Mouse (Mus musculus): ENCODE results near the gene Tiprl.

The Tiprl gene

GRCm38 (mm10) chr1:165236321-165237298 lies at the start of gene Tiprl:
Gene Tiprl (minus strand): TSS chr1:165236996.
- DNase-seq (ENCODE audit: low read depth, low spot score): peak; percentile 97

GRCm38 (mm10) chr1:165284096-165284495 lies 47.3 kb upstream of the Tiprl start:
- DNase-seq (ENCODE audit: low read depth, low spot score): no peak

- no peak for DNase-seq (ENCODE audit: low read depth, low spot score)
Measured at GRCm38 (mm10) chr1:165282967-165283345, 46.2 kb upstream of the Tiprl start.

- no peak for DNase-seq (ENCODE audit: low read depth, low spot score)
Measured at GRCm38 (mm10) chr1:165282222-165282966, 45.6 kb upstream of the Tiprl start.

GRCm38 (mm10) chr1:165281351-165282221 lies 44.8 kb upstream of the Tiprl start:
- peak; percentile 45 for DNase-seq (ENCODE audit: low read depth, low spot score)

- no peak for DNase-seq (ENCODE audit: low read depth, low spot score)
Measured at GRCm38 (mm10) chr1:165280741-165281140, 43.9 kb upstream of the Tiprl start.

GRCm38 (mm10) chr1:165274946-165275345 lies 38.1 kb upstream of the Tiprl start:
- no peak for DNase-seq (ENCODE audit: low read depth, low spot score)

- DNase-seq (ENCODE audit: low read depth, low spot score): no peak
Measured at GRCm38 (mm10) chr1:165252027-165252671, 15.4 kb upstream of the Tiprl start.

GRCm38 (mm10) chr1:165250546-165250945 lies 13.8 kb upstream of the Tiprl start:
- no peak for DNase-seq (ENCODE audit: low read depth, low spot score)

- DNase-seq (ENCODE audit: low read depth, low spot score): no peak
Measured at GRCm38 (mm10) chr1:165248842-165249241, 12.0 kb upstream of the Tiprl start.

- no peak for DNase-seq (ENCODE audit: low read depth, low spot score)
Measured at GRCm38 (mm10) chr1:165247788-165248187, 11.0 kb upstream of the Tiprl start.

- peak; percentile 84 for DNase-seq (ENCODE audit: low read depth, low spot score)
Measured at GRCm38 (mm10) chr1:165247085-165247484, 10.3 kb upstream of the Tiprl start.

GRCm38 (mm10) chr1:165246587-165246986 lies 9.8 kb upstream of the Tiprl start:
- DNase-seq (ENCODE audit: low read depth, low spot score): peak; percentile 62

GRCm38 (mm10) chr1:165235846-165236245 lies 950 bp downstream of the Tiprl start:
- DNase-seq (ENCODE audit: low read depth, low spot score): no peak

- no peak for DNase-seq (ENCODE audit: low read depth, low spot score)
Measured at GRCm38 (mm10) chr1:165233806-165234205, 3.0 kb downstream of the Tiprl start.

GRCm38 (mm10) chr1:165230691-165231090 lies 6.1 kb downstream of the Tiprl start:
- DNase-seq (ENCODE audit: low read depth, low spot score): no peak

GRCm38 (mm10) chr1:165229577-165229976 lies 7.2 kb downstream of the Tiprl start:
- no peak for DNase-seq (ENCODE audit: low read depth, low spot score)

- no peak for DNase-seq (ENCODE audit: low read depth, low spot score)
Measured at GRCm38 (mm10) chr1:165217023-165217589, 19.7 kb downstream of the Tiprl start.

GRCm38 (mm10) chr1:165215831-165216230 lies 21.0 kb downstream of the Tiprl start:
- DNase-seq (ENCODE audit: low read depth, low spot score): no peak

- DNase-seq (ENCODE audit: low read depth, low spot score): no peak
Measured at GRCm38 (mm10) chr1:165205591-165205990, 31.2 kb downstream of the Tiprl start.

Measured in skeletal muscle tissue, adult 2 months (tissue).